Mouse (Mus musculus): ENCODE measurements around the gene Ubqln4. TPM values are rescaled to one million over a fixed set of nuclear protein-coding genes. Genes with fewer than 3 reads are reported as not detected.

The Ubqln4 gene
- total RNA-seq, 1 experiment: 103 TPM

DNA sequence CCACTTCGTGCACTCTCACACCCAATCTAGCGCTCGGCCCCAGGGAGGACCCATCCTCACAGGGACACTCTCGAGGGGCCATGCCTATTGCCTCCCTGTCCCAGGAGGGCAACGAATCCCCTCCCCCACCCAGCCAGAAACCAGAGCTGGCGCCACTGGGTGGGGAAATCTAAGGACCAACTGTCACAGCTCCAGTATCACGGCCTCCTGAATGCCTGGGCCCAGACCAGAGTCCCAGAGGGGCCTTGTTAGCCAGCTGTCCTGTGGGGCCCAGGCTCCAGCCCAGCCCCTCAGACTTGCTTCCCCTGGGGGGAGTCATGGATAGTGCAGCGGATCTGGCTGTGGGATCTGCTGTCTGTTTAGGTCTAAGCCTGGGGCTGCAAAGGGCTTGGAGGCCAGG is 26.0 kb upstream of the Ubqln4 start:
- Histone ChIP-seq H3K27ac (ENCODE audit: insufficient read depth, low read depth, low read length, poor library complexity, severe bottlenecking) (no peak overlapping the region), H3K9me3 (ENCODE audit: control insufficient read depth, insufficient read depth, low read depth, low read length) (no peaks in the 10 kb centered on the region), H3K36me3 (ENCODE audit: control insufficient read depth, insufficient read depth, low read length, poor library complexity, severe bottlenecking) (peaks cover 16% of the 10 kb centered on the region), H3K4me3 (ENCODE audit: insufficient read depth in 1 of 2, low read depth in 1 of 2, low read length in 2 of 2, poor library complexity in 1 of 2, severe bottlenecking in 1 of 2) (peak overlapping the region in 1 of 2 experiments; percentile 9; a peak in 1 of 4 replicates), H3K9ac (ENCODE audit: insufficient read depth, low read depth, low read length, poor library complexity, severe bottlenecking) (peak overlapping the region; percentile 19; the same call in 1 of the 2 replicates), H3K4me1 (ENCODE audit: control insufficient read depth in 2 of 2, insufficient read depth in 2 of 2, low read length in 2 of 2, poor library complexity in 1 of 2) (peaks cover 6 to 12% of the 10 kb centered on the region in 2 experiments; a peak in 3 of 4 replicates)
- TF ChIP-seq HCFC1 (IDR thresholded peaks at IDR 0.05; ENCODE audit: borderline replicate concordance, insufficient read depth, low read length) (no peak), ZC3H11A (IDR thresholded peaks at IDR 0.05; ENCODE audit: borderline replicate concordance, low read depth, low read length) (no peak), ZNF384 (IDR thresholded peaks at IDR 0.05; ENCODE audit: low read depth, low read length) (no peak), MAFK (IDR thresholded peaks at IDR 0.05; ENCODE audit: insufficient read depth, low read depth, low read length) (no peak), CHD2 (IDR thresholded peaks at IDR 0.05; ENCODE audit: low read depth, low read length) (no peak)
- no peak for DNase-seq (ENCODE audit: low read depth, low spot score)
- in situ Hi-C loops (cut with MboI; ENCODE audit: low sequenced_read_pairs in 2 of 2, unreplicated experiment in 2 of 2): no loop called here

DNA sequence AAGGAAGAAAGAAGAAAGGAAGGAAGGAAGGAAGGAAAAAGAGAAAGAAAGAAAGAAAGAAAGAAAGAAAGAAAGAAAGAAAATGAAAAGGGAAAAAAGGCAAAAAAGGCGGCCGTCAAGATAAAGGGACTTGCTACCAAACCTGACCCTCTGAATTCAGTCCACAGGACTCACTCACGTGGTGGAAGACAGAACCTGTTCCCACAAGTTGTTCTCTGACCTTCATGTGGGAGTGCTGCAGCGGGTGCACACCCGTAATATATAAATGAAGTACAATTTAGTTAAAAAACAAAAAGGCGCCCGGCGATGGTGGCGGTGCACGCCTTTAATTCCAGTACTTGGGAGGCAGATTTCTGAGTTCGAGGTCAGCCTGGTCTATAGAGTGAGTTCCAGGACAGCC is 24.9 kb upstream of the Ubqln4 start:
- Histone ChIP-seq H3K27ac (ENCODE audit: insufficient read depth, low read depth, low read length, poor library complexity, severe bottlenecking) (no peak overlapping the region), H3K9me3 (ENCODE audit: control insufficient read depth, insufficient read depth, low read depth, low read length) (no peaks in the 10 kb centered on the region), H3K9ac (ENCODE audit: insufficient read depth, low read depth, low read length, poor library complexity, severe bottlenecking) (no peak overlapping the region), H3K36me3 (ENCODE audit: control insufficient read depth, insufficient read depth, low read length, poor library complexity, severe bottlenecking) (peaks cover 14% of the 10 kb centered on the region), H3K4me3 (ENCODE audit: insufficient read depth in 1 of 2, low read depth in 1 of 2, low read length in 2 of 2, poor library complexity in 1 of 2, severe bottlenecking in 1 of 2) (no peak overlapping the region), H3K4me1 (ENCODE audit: control insufficient read depth in 2 of 2, insufficient read depth in 2 of 2, low read length in 2 of 2, poor library complexity in 1 of 2) (peaks cover 6 to 13% of the 10 kb centered on the region in 2 experiments; a peak in 3 of 4 replicates)
- TF ChIP-seq ZC3H11A (IDR thresholded peaks at IDR 0.05; ENCODE audit: borderline replicate concordance, low read depth, low read length): no peak
- in situ Hi-C loops (cut with MboI; ENCODE audit: low sequenced_read_pairs in 2 of 2, unreplicated experiment in 2 of 2): no loop called here
- no peak for DNase-seq (ENCODE audit: low read depth, low spot score)

DNA sequence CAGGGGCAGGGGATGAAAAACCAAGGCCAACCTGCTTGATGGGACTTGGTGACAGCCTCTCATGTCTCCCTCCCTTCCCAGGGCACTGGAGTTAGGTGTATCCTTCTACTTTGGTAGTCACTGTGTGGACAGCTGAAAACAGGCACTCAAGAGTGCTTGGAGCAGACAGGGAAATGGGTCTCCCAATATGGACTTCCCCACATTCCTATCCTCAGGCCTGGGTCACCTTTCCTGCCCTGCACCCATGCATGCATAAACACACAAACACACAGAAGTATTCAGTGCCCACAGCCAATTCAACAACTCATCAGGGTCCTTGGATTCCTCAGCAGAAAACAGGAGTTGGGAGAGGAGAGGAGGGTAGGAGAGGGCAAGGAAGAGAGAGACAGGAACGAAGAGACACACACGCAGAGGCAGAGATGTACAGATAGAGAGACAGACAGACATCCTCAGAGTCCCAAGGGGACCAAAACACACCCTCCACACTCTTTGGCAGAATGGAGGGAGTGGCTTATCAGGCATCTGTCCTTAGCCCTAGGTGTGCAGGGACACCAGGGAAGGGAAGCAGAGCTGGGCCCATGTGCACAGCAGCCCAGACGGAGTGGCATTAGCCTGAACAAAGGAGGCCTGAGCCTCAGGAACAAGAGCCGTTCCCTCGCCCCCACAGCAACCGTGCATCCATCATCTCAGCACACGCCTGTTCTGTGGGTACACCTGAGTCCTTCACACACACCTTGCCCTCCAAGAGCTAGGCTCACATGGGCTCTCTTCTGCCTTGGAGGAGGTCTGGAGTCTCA is 24.2 kb upstream of the Ubqln4 start:
- H3K27ac ChIP-seq (ENCODE audit: insufficient read depth, low read depth, low read length, poor library complexity, severe bottlenecking): peak overlapping the region; percentile 95; the same call in 1 of the 2 replicates
- peaks cover 6 to 17% of the 10 kb centered on the region in 2 experiments; a peak in 3 of 4 replicates for H3K4me1 ChIP-seq (ENCODE audit: control insufficient read depth in 2 of 2, insufficient read depth in 2 of 2, low read length in 2 of 2, poor library complexity in 1 of 2)
- in situ Hi-C loops (cut with MboI; ENCODE audit: low sequenced_read_pairs in 2 of 2, unreplicated experiment in 2 of 2): no loop called here
- peaks cover 8% of the 10 kb centered on the region for H3K36me3 ChIP-seq (ENCODE audit: control insufficient read depth, insufficient read depth, low read length, poor library complexity, severe bottlenecking)
- no peak for DNase-seq (ENCODE audit: low read depth, low spot score)
- peak overlapping the region; percentile 21; the same call in 1 of the 2 replicates for H3K9ac ChIP-seq (ENCODE audit: insufficient read depth, low read depth, low read length, poor library complexity, severe bottlenecking)
- no peaks in the 10 kb centered on the region for H3K9me3 ChIP-seq (ENCODE audit: control insufficient read depth, insufficient read depth, low read depth, low read length)
- H3K4me3 ChIP-seq (ENCODE audit: insufficient read depth in 1 of 2, low read depth in 1 of 2, low read length in 2 of 2, poor library complexity in 1 of 2, severe bottlenecking in 1 of 2): peak overlapping the region in 1 of 2 experiments; percentile 96; a peak in 3 of 4 replicates
- TF ChIP-seq ZNF384 (IDR thresholded peaks at IDR 0.05; ENCODE audit: low read depth, low read length): no peak
- TF ChIP-seq MAFK (IDR thresholded peaks at IDR 0.05; ENCODE audit: insufficient read depth, low read depth, low read length): no peak
- TF ChIP-seq ZC3H11A (IDR thresholded peaks at IDR 0.05; ENCODE audit: borderline replicate concordance, low read depth, low read length): no peak
- TF ChIP-seq CHD2 (IDR thresholded peaks at IDR 0.05; ENCODE audit: low read depth, low read length): no peak
- TF ChIP-seq HCFC1 (IDR thresholded peaks at IDR 0.05; ENCODE audit: borderline replicate concordance, insufficient read depth, low read length): no peak

DNA sequence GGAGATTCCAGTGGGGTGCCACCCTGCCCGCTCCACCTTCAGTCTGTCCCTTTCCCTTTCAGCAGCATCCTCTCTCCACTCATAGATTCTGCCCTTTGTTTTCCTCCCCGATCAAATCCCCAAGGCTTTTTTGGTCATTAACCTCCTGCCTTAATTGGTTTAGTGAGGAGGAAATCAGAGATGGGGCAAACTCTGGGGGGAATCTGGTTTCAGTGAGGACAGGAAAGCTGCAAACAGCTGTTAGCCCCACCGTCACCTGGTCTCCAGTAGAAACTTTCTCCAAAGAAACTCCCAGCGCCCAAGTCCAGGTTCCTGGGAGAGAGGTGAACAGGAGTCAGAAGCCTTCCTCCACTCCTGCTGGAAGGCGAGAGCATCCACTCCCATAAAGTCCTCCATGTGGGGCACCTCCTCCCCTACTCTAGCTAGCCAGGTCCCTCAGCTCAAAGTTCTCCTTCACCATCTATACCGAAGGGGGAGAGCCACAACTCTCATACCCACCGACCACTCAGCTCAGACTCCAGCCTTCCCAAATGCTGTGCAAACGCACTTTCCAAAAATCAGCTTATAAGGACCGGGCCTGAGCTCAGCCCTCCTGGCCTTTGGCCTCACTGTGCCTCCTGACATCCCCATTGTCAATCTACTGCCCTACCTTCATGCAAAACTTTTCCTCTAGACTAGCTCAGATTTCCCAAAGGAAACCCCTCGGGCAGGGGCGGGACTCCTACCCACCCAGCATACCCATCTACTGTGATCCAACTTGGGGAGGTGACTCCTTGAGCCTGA is 23.3 kb upstream of the Ubqln4 start:
- no peak for TF ChIP-seq MAFK (IDR thresholded peaks at IDR 0.05; ENCODE audit: insufficient read depth, low read depth, low read length)
- TF ChIP-seq HCFC1 (IDR thresholded peaks at IDR 0.05; ENCODE audit: borderline replicate concordance, insufficient read depth, low read length): no peak
- TF ChIP-seq CHD2 (IDR thresholded peaks at IDR 0.05; ENCODE audit: low read depth, low read length): no peak
- no peak for TF ChIP-seq ZNF384 (IDR thresholded peaks at IDR 0.05; ENCODE audit: low read depth, low read length)
- no peak for TF ChIP-seq ZC3H11A (IDR thresholded peaks at IDR 0.05; ENCODE audit: borderline replicate concordance, low read depth, low read length)
- peak overlapping the region; percentile 95 to 96 for H3K4me3 ChIP-seq (ENCODE audit: insufficient read depth in 1 of 2, low read depth in 1 of 2, low read length in 2 of 2, poor library complexity in 1 of 2, severe bottlenecking in 1 of 2)
- H3K9ac ChIP-seq (ENCODE audit: insufficient read depth, low read depth, low read length, poor library complexity, severe bottlenecking): peak overlapping the region; percentile 41; the same call in 1 of the 2 replicates
- peaks cover 5% of the 10 kb centered on the region for H3K36me3 ChIP-seq (ENCODE audit: control insufficient read depth, insufficient read depth, low read length, poor library complexity, severe bottlenecking)
- H3K9me3 ChIP-seq (ENCODE audit: control insufficient read depth, insufficient read depth, low read depth, low read length): no peaks in the 10 kb centered on the region
- in situ Hi-C loops (cut with MboI; ENCODE audit: low sequenced_read_pairs in 2 of 2, unreplicated experiment in 2 of 2): no loop called here
- peaks cover 6 to 25% of the 10 kb centered on the region in 2 experiments; a peak in 3 of 4 replicates for H3K4me1 ChIP-seq (ENCODE audit: control insufficient read depth in 2 of 2, insufficient read depth in 2 of 2, low read length in 2 of 2, poor library complexity in 1 of 2)
- peak; percentile 81 for DNase-seq (ENCODE audit: low read depth, low spot score)
- H3K27ac ChIP-seq (ENCODE audit: insufficient read depth, low read depth, low read length, poor library complexity, severe bottlenecking): peak overlapping the region; percentile 95; the same call in 1 of the 2 replicates
